7 mouse cellular contexts compared by ENCODE assay signal in the genomic region with DNA sequence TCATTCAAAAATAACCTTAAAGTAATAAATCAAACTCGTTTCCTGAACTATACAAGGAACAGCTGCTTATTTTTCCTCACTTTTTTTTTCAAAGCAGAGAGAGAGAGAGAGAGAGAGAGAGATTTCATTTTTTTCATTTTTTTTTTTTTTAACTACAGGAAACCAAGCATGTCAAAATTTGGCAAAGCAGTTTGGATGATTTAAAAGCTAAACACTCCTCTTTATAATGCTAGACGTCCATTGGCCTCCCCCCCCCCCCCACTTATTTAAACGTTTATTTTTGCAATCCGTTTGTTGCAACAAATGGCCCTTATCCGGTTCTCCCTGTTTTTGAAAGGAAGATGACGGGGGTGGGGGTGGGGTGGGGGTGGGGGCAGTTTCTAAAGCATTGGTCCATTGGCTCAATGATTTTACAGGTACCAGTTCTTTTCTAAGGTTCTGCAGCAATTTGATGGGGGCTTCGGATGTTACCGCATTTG. TPM values are rescaled to one million over a fixed set of nuclear protein-coding genes. Genes with fewer than 3 reads are reported as not detected.
DNase-seq lines count a peak whose midpoint lies in the region; ATAC-seq and TF ChIP-seq lines count a peak whose summit lies in the region.

No protein-coding gene starts in this region.

- peaks cover 9% of the 10 kb centered on the region; the same call in 1 of the 2 replicates for H3K4me1 ChIP-seq in liver, embryonic 11.5 days (replicated peaks; ENCODE audit: control insufficient read depth, insufficient read depth, low read length)
- H3K4me1 ChIP-seq in forebrain, embryonic 11.5 days (replicated peaks; ENCODE audit: control insufficient read depth, insufficient read depth, low read length): peaks cover 13% of the 10 kb centered on the region; the same call in 1 of the 2 replicates
- no peaks in the 10 kb centered on the region; the same call in 1 of the 2 replicates for H3K4me1 ChIP-seq in intestine, postnatal 0 days (replicated peaks; ENCODE audit: control insufficient read depth, insufficient read depth, low read length)
- peaks cover 23% of the 10 kb centered on the region for H3K4me1 ChIP-seq in neural tube, embryonic 13.5 days (replicated peaks)

- DNase-seq in liver, embryonic 11.5 days (ENCODE audit: low spot score): no peak
- DNase-seq in liver: no peak
- DNase-seq in forebrain, embryonic 11.5 days (ENCODE audit: low spot score): no peak
- DNase-seq in layer of hippocampus, postnatal 36 days: no peak
- DNase-seq in layer of hippocampus, adult 8-10 months (ENCODE audit: low spot score in 2 of 2): no peak

- 0 out of 2 replicates have a peak, but pooled peaks cover 3% of the 10 kb centered on the region for H3K27me3 ChIP-seq in liver, embryonic 11.5 days (replicated peaks; ENCODE audit: control insufficient read depth, insufficient read depth, low read length)
- 0 out of 2 replicates have a peak, but pooled peaks cover 2% of the 10 kb centered on the region for H3K27me3 ChIP-seq in forebrain, embryonic 11.5 days (ENCODE audit: control insufficient read depth, insufficient read depth, low read length)
- H3K27me3 ChIP-seq in intestine, postnatal 0 days (replicated peaks; ENCODE audit: control insufficient read depth, insufficient read depth, low read length): no peaks in the 10 kb centered on the region
- peaks cover 25% of the 10 kb centered on the region; the same call in 1 of the 2 replicates for H3K27me3 ChIP-seq in neural tube, embryonic 13.5 days

- H3K4me2 ChIP-seq in liver, embryonic 11.5 days: peak overlapping the region; percentile 36; the same call in 1 of the 2 replicates
- H3K4me2 ChIP-seq in forebrain, embryonic 11.5 days (ENCODE audit: low read depth, low read length, severe bottlenecking): peak overlapping the region; percentile 52
- 0 out of 2 replicates have a peak overlapping the region, but pooled peaks have one; percentile 0 for H3K4me2 ChIP-seq in intestine, postnatal 0 days (replicated peaks; ENCODE audit: low read depth)
- peak overlapping the region; percentile 51 for H3K4me2 ChIP-seq in neural tube, embryonic 13.5 days

- no peaks in the 10 kb centered on the region for H3K9me3 ChIP-seq in liver, embryonic 11.5 days (ENCODE audit: control insufficient read depth, low read length)
- no peaks in the 10 kb centered on the region for H3K9me3 ChIP-seq in forebrain, embryonic 11.5 days (ENCODE audit: control insufficient read depth, low read length)
- no peaks in the 10 kb centered on the region for H3K9me3 ChIP-seq in intestine, postnatal 0 days (ENCODE audit: control insufficient read depth)
- no peaks in the 10 kb centered on the region for H3K9me3 ChIP-seq in neural tube, embryonic 13.5 days

- no peak for ATAC-seq in liver, embryonic 11.5 days (replicated peaks; ENCODE audit: low FRiP score)
- no peak for ATAC-seq in forebrain, embryonic 11.5 days (replicated peaks; ENCODE audit: low FRiP score)
- ATAC-seq in intestine, postnatal 0 days: no peak
- no peak for ATAC-seq in neural tube, embryonic 13.5 days (ENCODE audit: low read depth)

- H3K27ac ChIP-seq in liver, embryonic 11.5 days (ENCODE audit: low read depth, low read length): no peak overlapping the region
- H3K27ac ChIP-seq in forebrain, embryonic 11.5 days (ENCODE audit: low read depth, low read length): no peak overlapping the region
- no peak overlapping the region for H3K27ac ChIP-seq in intestine, postnatal 0 days (ENCODE audit: low read depth, low read length)
- no peak overlapping the region for H3K27ac ChIP-seq in neural tube, embryonic 13.5 days (replicated peaks)

- TF ChIP-seq CTCF in intestine, postnatal 0 days (IDR thresholded peaks at IDR 0.05; ENCODE audit: low read depth): no peak

- H3K9ac ChIP-seq in liver, embryonic 11.5 days (ENCODE audit: low read depth, low read length): no peak overlapping the region
- no peak overlapping the region for H3K9ac ChIP-seq in forebrain, embryonic 11.5 days (ENCODE audit: low read length)
- no peak overlapping the region for H3K9ac ChIP-seq in intestine, postnatal 0 days (ENCODE audit: low read depth, low read length)
- no peak overlapping the region for H3K9ac ChIP-seq in neural tube, embryonic 13.5 days

- H3K36me3 ChIP-seq in liver, embryonic 11.5 days (ENCODE audit: control insufficient read depth, insufficient read depth, low read length): no peaks in the 10 kb centered on the region
- H3K36me3 ChIP-seq in forebrain, embryonic 11.5 days (ENCODE audit: control insufficient read depth, insufficient read depth, low read length): no peaks in the 10 kb centered on the region
- H3K36me3 ChIP-seq in intestine, postnatal 0 days (ENCODE audit: control insufficient read depth, insufficient read depth): no peaks in the 10 kb centered on the region
- no peaks in the 10 kb centered on the region for H3K36me3 ChIP-seq in neural tube, embryonic 13.5 days

- WGBS in liver, embryonic 11.5 days: 15% methylated on average over 8 of the region's 8 CpGs
- 4% methylated on average over 8 of the region's 8 CpGs for WGBS in forebrain, embryonic 11.5 days
- 13% methylated on average over 8 of the region's 8 CpGs for WGBS in intestine, postnatal 0 days
- WGBS in neural tube, embryonic 13.5 days: 2% methylated on average over 8 of the region's 8 CpGs

- H3K4me3 ChIP-seq in liver, embryonic 11.5 days (ENCODE audit: low read depth, low read length): no peak overlapping the region
- H3K4me3 ChIP-seq in forebrain, embryonic 11.5 days (ENCODE audit: low read depth, low read length): no peak overlapping the region
- H3K4me3 ChIP-seq in intestine, postnatal 0 days (ENCODE audit: low read depth, low read length): no peak overlapping the region
- H3K4me3 ChIP-seq in neural tube, embryonic 13.5 days: peak overlapping the region; percentile 17

RNA-seq across cellular contexts. Expression of gene Spry2, which starts 24.6 kb away (rescaled TPM):
- 13.5 and 15.3 TPM in 2 replicates for polyA plus RNA-seq in liver, embryonic 11.5 days (2014; fragmentation: Nextera tagmentation; extraction: Ambion mirVana)
- 22.2 and 24.4 TPM in 2 replicates for polyA plus RNA-seq in forebrain, embryonic 11.5 days (2014; fragmentation: Nextera tagmentation; extraction: Ambion mirVana)
- polyA plus RNA-seq in intestine, postnatal 0 days (2015; fragmentation: Nextera tagmentation; extraction: Ambion mirVana): 36.1 and 41.1 TPM in 2 replicates
- polyA plus RNA-seq in neural tube, embryonic 13.5 days (2015; fragmentation: Nextera tagmentation; extraction: Ambion mirVana): 37.1 and 40.5 TPM in 2 replicates
- total RNA-seq in layer of hippocampus, postnatal 36 days (2021): 10 to 100 TPM; 63.9 to 64.0 TPM
- 10 to 100 TPM; 69.0 to 80.8 (median 69.4) TPM for total RNA-seq in layer of hippocampus, adult 8-10 months (2022)

Comparison
In these comparisons a context has a peak if more than half of its experiments do, and no peak if none do; other contexts are left out.
1. H3K4me2 ChIP-seq: peak in every context shown above with its lines; median percentile 52 in forebrain, embryonic 11.5 days; 51 in neural tube, embryonic 13.5 days; 36 in liver, embryonic 11.5 days; 0 in intestine, postnatal 0 days.